Mouse (Mus musculus) megakaryocyte-erythroid progenitor cell, adult 5-6 weeks (primary cell): Measurements from ENCODE around the gene Il20rb. TPM values are rescaled to one million over a fixed set of nuclear protein-coding genes. Genes with fewer than 3 reads are reported as not detected.

ENCODE experiments used
- ATAC-seq: replicated peaks from 2 replicates; pipeline ENCODE4 v1.8.0; 2016; ENCODE audit warnings: mild to moderate bottlenecking, inconsistent platforms; ENCODE audit not compliant: severe bottlenecking, poor library complexity, low FRiP score, low TSS enrichment
- total RNA-seq, 2 experiments: library from RNA; stranded (forward) in 1 of 2; stranded (reverse) in 1 of 2; fragments of 200-1000, 215-1000 nt in 1 of 2; fragments of >200 nt in 1 of 2; fragmentation: Nextera tagmentation in 1 of 2; gene quantifications; 2 replicates each; pipeline ENCODE4 v1.2.3; 2014 to 2017

Gene Il20rb
- total RNA-seq, 2 experiments from 2014 or later = 2.0 to 2.1 TPM

DNA sequence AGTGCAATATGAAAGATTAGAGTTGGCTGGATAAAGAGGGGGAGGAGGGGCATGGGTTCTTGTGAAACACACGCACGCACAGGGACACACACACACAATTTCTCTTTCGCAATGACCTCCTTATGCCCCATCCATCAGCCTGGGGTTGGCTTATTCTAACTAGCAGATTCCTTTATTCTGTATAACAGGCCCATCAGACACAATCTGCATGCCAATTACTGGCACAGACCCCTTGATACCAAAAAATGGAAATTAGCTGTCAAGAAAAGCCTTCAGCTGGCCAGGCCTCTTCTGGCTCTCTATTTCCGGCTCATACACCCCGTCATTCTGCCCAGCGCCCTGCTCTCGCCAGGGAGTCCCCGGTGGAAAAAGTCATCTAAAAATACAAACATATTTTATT, 47.1 kb downstream of the Il20rb start:
- no peak for ATAC-seq

DNA sequence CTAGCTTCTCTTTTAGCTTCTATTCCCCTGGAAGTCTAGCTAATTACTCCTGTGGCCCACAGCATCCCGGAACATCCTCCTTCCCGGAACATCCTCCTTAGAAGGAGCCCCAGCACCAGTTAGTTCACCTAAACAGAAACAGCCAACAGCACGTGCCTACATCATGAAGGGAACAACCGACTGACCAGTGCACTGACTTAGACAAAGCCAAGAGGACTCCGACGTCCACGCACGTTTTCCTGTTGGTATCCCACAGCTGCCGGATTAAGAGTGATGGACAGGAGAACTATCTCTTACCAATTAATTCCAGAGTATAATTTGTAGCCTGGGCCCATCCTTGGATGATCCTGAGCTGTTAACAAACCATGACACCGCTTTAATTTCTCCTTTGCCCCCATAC, 47.6 kb downstream of the Il20rb start:
- ATAC-seq = no peak

- no peak for ATAC-seq
Observed at GRCm38 (mm10) chr9:100436865-100437595, 49.6 kb downstream of the Il20rb start.

- ATAC-seq = no peak
Observed at GRCm38 (mm10) chr9:100431355-100431754, 55.2 kb downstream of the Il20rb start.

DNA sequence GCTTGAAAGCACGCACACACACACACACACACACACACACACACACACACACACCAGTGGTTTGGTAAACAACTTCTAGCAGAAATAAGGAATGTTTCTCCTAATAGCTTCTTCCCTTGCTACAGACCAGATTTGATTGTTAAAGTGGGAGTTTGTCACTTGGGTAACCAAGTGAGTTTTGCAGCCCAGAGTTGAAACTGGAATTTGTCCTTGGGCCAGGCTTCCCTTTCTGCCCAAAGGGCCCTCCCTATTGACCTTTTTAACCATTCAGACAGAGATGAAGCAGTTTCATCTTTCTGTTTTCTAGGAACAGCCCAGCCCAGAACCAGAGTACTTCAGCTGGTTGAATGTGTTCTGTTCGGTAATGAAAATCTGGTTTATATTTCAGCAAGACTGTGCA, 55.7 kb downstream of the Il20rb start:
- ATAC-seq = no peak

DNA sequence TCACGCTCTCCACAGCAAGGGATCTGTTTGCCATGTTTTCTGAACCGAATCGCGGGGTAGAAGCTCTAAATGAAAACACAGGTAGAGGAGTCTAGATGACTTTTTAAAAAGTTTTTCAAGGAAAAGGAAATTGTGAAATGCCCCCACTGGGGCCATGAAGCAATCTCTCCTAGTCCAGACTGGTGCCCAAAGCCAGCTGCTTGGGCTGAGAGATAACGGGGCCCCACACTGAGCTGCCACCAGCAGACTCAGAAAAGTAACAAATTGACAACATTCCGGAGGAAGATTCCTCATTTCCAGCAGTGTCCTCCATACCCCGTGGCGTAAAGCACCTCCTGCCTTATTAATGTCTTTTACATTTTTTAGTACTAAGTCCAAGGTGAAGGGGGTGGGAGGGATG, 66.9 kb downstream of the Il20rb start:
- no peak for ATAC-seq

DNA sequence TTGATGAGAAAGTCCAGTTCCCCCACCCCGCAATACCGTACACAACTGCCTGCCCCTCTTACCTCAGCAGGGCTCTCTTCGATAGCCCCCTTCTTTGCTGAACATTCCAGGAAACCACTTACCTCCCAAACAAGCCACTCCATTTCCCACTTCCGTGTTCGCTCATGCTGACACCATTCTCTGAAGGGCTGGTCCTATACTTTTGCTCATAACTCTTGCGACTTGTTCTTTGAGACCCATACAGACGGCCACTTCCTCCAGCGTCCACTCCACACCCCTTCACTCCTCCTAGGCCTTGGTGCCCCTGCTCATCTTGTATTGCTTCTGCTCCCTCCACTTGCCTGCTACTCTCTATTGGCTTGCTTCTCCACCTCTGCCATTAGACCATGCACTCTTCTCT, 67.5 kb downstream of the Il20rb start:
- ATAC-seq = no peak

DNA sequence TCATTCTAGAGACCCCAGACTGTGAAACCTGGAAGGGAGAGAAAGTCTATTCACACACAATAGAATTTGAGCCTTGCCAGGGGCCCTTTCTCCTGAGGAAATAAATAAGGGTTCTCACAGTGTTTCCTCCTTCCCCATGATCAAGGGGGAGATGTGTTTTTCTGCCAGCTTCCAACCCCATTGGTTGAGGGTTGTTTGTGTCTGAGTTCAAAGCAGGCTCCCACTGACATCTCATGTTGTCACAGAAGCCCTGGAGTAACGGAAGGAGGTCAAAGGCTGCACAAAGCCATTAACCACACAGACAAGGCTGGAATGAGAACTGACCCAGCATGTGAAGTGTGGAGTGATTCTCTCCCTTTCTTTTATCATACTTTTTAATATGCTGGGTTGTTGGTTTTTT, 69.8 kb downstream of the Il20rb start:
- ATAC-seq = no peak

DNA sequence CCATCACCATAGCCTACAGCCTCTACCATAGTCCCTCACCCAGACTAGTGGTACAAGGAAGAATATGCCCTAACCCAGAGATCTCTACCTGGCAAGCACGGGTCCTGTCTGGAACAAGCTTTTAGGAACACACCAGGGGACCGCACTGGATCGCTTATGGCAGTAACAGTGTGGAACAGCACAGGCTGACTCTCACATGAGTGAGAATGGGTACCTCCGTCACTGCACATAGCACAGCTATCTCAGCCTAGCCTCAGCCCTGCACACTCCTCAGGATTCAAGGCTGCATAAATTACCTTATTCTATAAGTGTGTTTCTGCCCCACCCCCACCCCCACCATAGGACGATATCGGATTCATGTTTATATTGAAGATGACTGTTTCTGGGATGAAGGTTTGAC, 70.3 kb downstream of the Il20rb start:
- no peak for ATAC-seq

- no peak for ATAC-seq
Observed at GRCm38 (mm10) chr9:100415328-100415979, 71.1 kb downstream of the Il20rb start.

Other genes starting within 250 kb of the Il20rb start
- 17.5 and 19.5 TPM in 2 replicates for gene Nck1, start 59.3 kb upstream of the Il20rb start, total RNA-seq (2014; fragmentation: Nextera tagmentation)
- 37.0 and 54.1 TPM in 2 replicates for gene Nck1, start 59.3 kb upstream of the Il20rb start, total RNA-seq (2017)
- gene Slc35g2, start 84.3 kb upstream of the Il20rb start, total RNA-seq (2014; fragmentation: Nextera tagmentation) = not detected in 2 replicates
- not detected in 2 replicates for gene Slc35g2, start 84.3 kb upstream of the Il20rb start, total RNA-seq (2017)
- 67.5 and 68.5 TPM in 2 replicates for gene Stag1, start 111.0 kb upstream of the Il20rb start, total RNA-seq (2014; fragmentation: Nextera tagmentation)
- 88.8 and 97.6 TPM in 2 replicates for gene Stag1, start 111.0 kb upstream of the Il20rb start, total RNA-seq (2017)